Mouse (Mus musculus) hindbrain, embryonic 12.5 days (tissue): ENCODE data around the gene Sytl2. TPM values are rescaled to one million over a fixed set of nuclear protein-coding genes. Genes with fewer than 3 reads are reported as not detected.

Source experiments
- ATAC-seq: fragments of 200-750 bp; cut with Nextera tagmentation; 2 replicates; pipeline ENCODE4 v1.8.0; 2017; ENCODE audit warnings: moderate TSS enrichment; ENCODE audit not compliant: low FRiP score
- H3K27ac ChIP-seq: fragments of 300-500 bp; sonication (generic); 2 replicates; pipeline ENCODE4 v1.5.1; 2016; ENCODE audit warnings: mild to moderate bottlenecking
- H3K27me3 ChIP-seq: fragments of 300-500 bp; sonication (generic); 2 replicates; pipeline ENCODE4 v1.6.1; 2016; ENCODE audit warnings: mild to moderate bottlenecking
- H3K36me3 ChIP-seq: fragments of 300-500 bp; sonication (generic); 2 replicates; pipeline ENCODE4 v1.6.1; 2016; ENCODE audit warnings: mild to moderate bottlenecking
- H3K4me1 ChIP-seq: fragments of 300-500 bp; sonication (generic); 2 replicates; pipeline ENCODE4 v1.6.1; 2016
- H3K4me2 ChIP-seq: fragments of 300-500 bp; sonication (generic); replicated peaks from 2 replicates; pipeline ENCODE4 v1.6.1; 2016; ENCODE audit warnings: mild to moderate bottlenecking
- H3K4me3 ChIP-seq: fragments of 300-500 bp; sonication (generic); 2 replicates; pipeline ENCODE4 v1.5.1; 2016; ENCODE audit warnings: mild to moderate bottlenecking
- H3K9ac ChIP-seq: fragments of 300-500 bp; sonication (generic); 2 replicates; pipeline ENCODE4 v1.6.1; 2016; ENCODE audit warnings: mild to moderate bottlenecking, moderate library complexity
- H3K9me3 ChIP-seq: fragments of 300-500 bp; sonication (generic); replicated peaks from 2 replicates; pipeline ENCODE4 v1.6.1; 2016; ENCODE audit warnings: mild to moderate bottlenecking
- WGBS: fragments of 180-500 bp; shearing (Covaris S2); methylation state at CpG from one replicate; pipeline ENCODE4 v1.1.7; 2016; 5-methylcytosine and 5-hydroxymethylcytosine counted together
- polyA plus RNA-seq: library from polyadenylated mRNA; unstranded; fragments of >200 nt; fragmentation: Nextera tagmentation; extraction: Ambion mirVana; gene quantifications from 2 replicates; pipeline ENCODE4 v1.2.1, GENCODE M21; 2016

Sytl2 gene
- 5.6 and 6.7 TPM in 2 replicates for polyA plus RNA-seq

DNA sequence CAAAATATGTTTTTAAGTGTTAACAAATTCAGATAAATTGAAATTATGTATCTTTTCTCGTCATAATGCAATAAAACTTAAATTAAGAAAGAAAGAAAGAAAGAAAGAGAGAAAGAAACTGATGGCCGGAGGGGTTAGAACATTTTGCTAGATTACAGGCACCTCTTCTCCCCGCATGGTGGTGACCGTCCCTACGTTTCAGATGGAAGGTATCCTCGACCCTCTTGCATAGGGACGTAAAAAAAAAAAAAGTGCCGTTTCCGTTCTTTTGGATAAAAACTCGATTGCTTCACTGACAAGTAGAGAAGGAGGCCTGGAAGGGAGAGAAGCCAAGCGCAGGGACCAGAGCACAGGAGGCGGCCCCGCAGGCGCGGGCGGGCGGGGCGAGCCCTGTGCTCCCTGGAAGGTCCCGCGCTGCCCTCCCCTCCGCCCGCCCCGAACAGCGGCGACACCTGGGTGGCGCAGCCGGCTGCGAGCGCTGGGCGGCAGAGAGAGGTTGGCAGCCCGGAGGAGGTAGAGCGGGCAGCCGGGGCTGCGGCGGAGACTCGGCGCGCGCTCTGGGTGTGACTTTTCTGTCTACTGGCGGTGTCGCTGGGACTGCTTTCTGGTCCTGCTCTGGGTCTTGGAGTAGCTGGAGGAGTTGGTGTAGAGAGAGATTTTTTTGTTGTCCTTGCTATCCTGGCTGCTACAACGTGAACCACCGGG lies at the start of gene Sytl2:
Sytl2 (plus strand) TSS at position 311 of the 705 bp plus-strand sequence.
- Histone ChIP-seq H3K4me1 (peaks cover 7% of the 10 kb centered on the region), H3K27me3 (peaks cover 37% of the 10 kb centered on the region), H3K9me3 (no peaks in the 10 kb centered on the region), H3K4me2 (peak within 1 kb of the TSS; percentile 86), H3K36me3 (no peaks in the 10 kb centered on the region), H3K4me3 (peak within 1 kb of the TSS; percentile 54), H3K27ac (no peak within 1 kb of the TSS), H3K9ac (peak within 1 kb of the TSS; percentile 55)
- peak; percentile 75 for ATAC-seq
- 2% methylated on average over 43 of the region's 43 CpGs for WGBS

DNA sequence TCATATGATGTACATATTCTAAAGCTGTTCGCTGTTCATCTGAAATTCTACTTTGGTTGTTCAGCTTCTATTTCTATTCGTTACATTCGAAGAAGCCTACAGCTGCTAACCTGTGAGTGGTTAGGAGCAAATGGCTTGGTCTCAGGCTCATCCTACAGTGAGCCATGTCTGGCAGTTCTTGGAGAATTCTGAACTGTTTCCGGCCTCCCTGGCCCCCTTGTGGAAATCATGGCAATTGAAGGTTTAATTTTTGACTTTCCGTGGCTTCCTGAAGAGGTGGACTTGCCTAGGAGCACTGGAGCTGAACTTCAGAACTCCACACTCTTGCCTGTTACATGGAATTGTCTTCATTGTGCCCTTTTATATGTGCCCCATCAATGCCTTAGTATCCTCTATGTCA lies 49.1 kb upstream of the Sytl2 start:
- Histone ChIP-seq H3K27me3 (no peaks in the 10 kb centered on the region), H3K4me2 (no peak overlapping the region), H3K4me3 (no peak overlapping the region), H3K9ac (no peak overlapping the region), H3K9me3 (no peaks in the 10 kb centered on the region), H3K4me1 (no peaks in the 10 kb centered on the region), H3K27ac (no peak overlapping the region), H3K36me3 (no peaks in the 10 kb centered on the region)
- ATAC-seq = no peak
- WGBS = 78% methylated on average over 5 of the region's 5 CpGs

DNA sequence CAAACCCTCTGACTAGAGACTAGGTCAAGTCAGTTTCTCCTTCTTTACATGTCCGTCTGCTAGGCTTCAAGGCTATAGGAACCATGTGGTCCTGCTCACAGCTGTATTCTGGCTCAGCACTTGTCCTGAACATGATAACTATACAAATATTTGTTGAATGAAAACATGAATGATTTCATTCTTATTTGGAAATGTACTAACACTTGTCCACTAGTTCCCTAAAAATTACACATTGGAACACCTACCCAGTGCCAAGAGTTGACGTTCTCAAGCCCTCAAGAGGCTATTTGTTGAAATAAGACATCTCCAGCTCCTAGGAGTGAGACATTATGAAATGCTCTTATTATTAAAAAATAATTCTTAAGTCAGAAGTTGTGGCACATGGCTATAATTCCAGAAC lies 43.4 kb upstream of the Sytl2 start:
- Histone ChIP-seq H3K36me3 (no peaks in the 10 kb centered on the region), H3K27ac (no peak overlapping the region), H3K9ac (no peak overlapping the region), H3K4me1 (peaks cover 6% of the 10 kb centered on the region; the same call in 1 of the 2 replicates), H3K4me3 (no peak overlapping the region), H3K9me3 (no peaks in the 10 kb centered on the region), H3K4me2 (no peak overlapping the region), H3K27me3 (no peaks in the 10 kb centered on the region)
- no peak for ATAC-seq
- WGBS = 93% methylated on average over 2 of the region's 2 CpGs

DNA sequence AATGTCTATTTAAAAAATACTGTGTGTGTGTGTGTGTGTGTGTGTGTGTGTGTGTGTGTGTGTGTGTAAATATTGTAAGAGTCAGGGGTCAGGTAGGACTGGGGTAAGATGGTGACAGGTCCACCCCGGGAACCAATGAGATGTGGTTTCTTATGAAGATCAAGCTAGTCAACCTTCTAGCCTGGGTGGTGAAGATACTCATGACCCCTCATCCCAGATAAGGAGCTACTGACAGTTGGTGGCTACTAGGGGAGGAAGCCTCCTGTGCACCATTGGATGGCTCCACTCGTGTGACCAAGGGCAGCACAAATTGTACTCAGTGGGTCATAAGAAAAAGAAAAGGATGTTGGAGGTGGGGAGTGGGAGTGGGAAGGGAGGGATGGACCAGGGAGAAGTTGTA lies 42.2 kb upstream of the Sytl2 start:
- WGBS = 77% methylated on average over 2 of the region's 2 CpGs
- Histone ChIP-seq H3K9ac (no peak overlapping the region), H3K4me2 (no peak overlapping the region), H3K27me3 (no peaks in the 10 kb centered on the region), H3K9me3 (no peaks in the 10 kb centered on the region), H3K4me3 (no peak overlapping the region), H3K4me1 (peaks cover 6% of the 10 kb centered on the region; the same call in 1 of the 2 replicates), H3K27ac (no peak overlapping the region), H3K36me3 (no peaks in the 10 kb centered on the region)
- no peak for ATAC-seq

DNA sequence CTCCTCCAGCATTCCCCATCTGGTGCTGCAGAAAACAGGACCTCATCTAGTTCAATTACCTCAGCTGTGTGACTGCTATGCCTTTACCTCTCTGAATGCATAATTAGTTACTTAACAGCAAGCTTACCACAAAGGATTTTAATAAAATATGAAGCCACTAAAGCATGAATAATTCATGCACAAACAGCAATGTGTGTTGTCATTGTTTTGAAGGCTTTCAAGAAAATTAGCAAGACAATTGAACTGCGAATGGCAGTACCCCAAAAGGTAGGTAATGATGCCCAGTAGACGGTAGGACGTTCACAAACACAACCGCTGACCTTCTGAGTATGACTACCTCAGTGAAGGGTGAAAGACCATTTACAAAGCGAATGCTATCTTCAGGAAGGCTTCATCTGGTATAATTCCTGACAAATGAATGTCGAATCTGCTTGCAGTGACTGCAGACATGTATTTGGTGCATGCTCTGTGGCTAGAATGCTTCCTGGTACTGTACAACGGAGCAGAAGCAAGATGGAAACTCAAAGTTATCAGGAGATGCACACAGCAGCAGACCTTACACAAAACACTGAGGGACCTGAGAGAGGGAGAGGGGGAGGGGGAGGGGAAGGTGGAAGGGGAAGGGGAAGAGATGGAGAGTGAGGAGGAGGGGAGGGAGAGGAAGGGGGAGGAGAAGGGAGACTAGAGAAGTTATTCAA lies 40.0 kb upstream of the Sytl2 start:
- 23% methylated on average over 7 of the region's 7 CpGs for WGBS
- Histone ChIP-seq H3K4me3 (no peak overlapping the region), H3K4me1 (peaks cover 9% of the 10 kb centered on the region; the same call in 1 of the 2 replicates), H3K27ac (peak overlapping the region; percentile 83), H3K9ac (no peak overlapping the region), H3K9me3 (no peaks in the 10 kb centered on the region), H3K27me3 (no peaks in the 10 kb centered on the region), H3K4me2 (peak overlapping the region; percentile 39), H3K36me3 (no peaks in the 10 kb centered on the region)
- peak; percentile 90 for ATAC-seq

DNA sequence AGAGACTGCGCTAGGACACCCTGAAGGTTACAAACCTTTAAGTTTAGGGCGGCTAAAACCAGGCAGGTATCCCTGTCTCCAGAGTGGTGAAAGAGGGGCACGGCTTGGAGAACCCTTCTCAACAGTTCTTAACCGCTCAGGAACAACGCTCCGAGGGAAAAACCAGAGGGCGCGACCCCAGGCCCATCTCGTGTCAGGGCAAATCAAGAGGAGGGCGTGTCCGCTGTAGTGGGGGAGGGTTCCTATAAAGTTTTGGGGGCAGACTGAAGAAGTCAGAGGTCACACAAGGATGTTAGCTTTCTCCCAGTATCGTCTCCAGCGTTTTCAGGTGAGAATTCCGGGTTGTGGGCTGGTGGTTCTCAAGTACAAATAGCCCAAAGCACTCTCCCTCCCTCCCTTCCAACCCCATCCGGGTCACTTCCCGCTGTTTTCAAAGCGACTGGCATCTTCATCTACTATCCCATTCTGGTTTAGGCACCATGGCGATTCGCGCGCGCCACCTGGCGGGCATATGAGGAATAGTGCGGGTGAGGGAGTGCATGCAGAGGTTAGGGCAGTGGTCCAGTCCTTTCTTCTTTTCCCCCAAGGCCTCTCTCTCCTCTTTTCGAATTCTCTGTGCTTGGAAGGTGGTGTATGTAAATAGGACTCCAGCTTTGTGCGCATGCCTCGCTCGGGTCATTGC lies 36.6 kb upstream of the Sytl2 start, which contains the start of gene Ccdc83:
Ccdc83 (minus strand) TSS at position 489 of the 682 bp plus-strand sequence.
- peak; percentile 82 for ATAC-seq
- Histone ChIP-seq H3K4me2 (peak within 1 kb of the TSS; percentile 51), H3K9ac (no peak within 1 kb of the TSS), H3K4me3 (peak within 1 kb of the TSS; percentile 16; the same call in 1 of the 2 replicates), H3K27me3 (no peaks in the 10 kb centered on the region), H3K27ac (no peak within 1 kb of the TSS), H3K36me3 (no peaks in the 10 kb centered on the region), H3K9me3 (no peaks in the 10 kb centered on the region), H3K4me1 (peaks cover 9% of the 10 kb centered on the region; the same call in 1 of the 2 replicates)
- 5% methylated on average over 28 of the region's 28 CpGs for WGBS

DNA sequence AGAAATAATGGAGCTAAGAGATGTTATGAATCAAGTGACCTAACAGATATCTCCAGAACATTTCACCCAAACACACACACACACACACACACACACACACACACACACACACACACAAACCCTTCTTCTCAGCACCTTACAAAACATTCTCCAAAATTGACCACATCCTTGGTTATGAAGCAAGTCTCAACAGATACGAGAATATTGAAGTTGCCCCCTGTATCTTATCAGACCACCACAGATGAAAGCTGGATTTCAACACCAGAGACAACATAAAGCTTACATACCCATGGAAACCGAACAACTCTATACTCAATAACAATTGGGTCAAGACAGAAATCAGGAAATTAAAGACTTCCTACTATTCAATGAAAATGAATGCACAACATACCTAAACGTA lies 31.9 kb upstream of the Sytl2 start:
- WGBS = 86% methylated on average over 3 of the region's 3 CpGs
- no peak overlapping the region for H3K4me2 ChIP-seq
- no peaks in the 10 kb centered on the region for H3K36me3 ChIP-seq
- no peaks in the 10 kb centered on the region for H3K27me3 ChIP-seq
- no peak overlapping the region for H3K27ac ChIP-seq
- no peak overlapping the region for H3K4me3 ChIP-seq
- peaks cover 2% of the 10 kb centered on the region; the same call in 1 of the 2 replicates for H3K4me1 ChIP-seq
- ATAC-seq = no peak
- no peaks in the 10 kb centered on the region for H3K9me3 ChIP-seq
- no peak overlapping the region for H3K9ac ChIP-seq

DNA sequence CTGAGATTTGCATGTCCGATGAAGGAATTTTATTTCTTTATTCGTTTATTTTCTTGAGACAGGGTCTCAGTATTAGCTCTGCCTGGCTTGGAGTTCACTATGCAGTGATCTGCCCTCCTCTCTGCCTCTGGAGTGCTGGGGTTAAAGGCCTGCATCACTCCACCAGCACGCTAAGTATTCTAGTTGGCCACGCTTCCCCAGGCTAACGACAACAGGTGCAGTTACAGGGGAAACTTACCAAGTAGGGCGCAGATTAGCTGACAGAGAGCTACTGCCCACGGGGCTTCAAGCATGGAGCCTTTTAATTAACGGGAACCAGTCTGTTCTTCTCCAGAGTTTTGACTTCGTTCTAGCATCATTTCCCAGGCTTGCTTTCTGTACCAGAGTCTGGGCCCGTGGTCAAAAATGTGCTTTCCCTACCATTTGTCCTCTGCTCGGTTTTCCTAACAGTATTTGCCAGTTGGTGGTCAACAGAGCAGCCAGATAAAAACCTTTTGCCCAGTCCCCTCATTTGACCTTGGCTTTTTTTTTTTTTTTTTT lies 27.4 kb upstream of the Sytl2 start:
- 70% methylated on average over 11 of the region's 11 CpGs for WGBS
- ATAC-seq = no peak
- H3K4me1 ChIP-seq = no peaks in the 10 kb centered on the region

DNA sequence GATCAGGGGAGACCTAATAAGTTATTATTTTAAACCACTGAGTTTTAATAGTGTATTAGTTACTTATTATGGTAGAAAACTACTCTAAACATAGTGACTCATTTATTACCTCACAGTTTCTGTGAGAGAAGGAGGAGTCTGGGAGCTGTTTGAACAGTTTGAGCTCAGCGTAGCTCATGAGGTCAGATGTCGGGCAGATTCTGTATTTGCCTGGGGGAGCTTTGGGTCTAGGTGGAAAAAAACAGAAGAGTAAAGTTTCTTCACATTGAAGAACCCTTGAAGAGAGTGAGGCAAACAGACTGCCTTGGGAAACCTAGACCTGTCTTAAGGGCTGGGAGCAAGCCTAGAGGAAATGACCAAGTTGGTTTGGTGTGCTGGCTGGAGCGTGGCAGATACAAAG lies 24.8 kb upstream of the Sytl2 start:
- Histone ChIP-seq H3K4me1 (no peaks in the 10 kb centered on the region), H3K36me3 (no peaks in the 10 kb centered on the region), H3K9ac (no peak overlapping the region), H3K27ac (no peak overlapping the region), H3K4me3 (no peak overlapping the region), H3K4me2 (no peak overlapping the region), H3K9me3 (no peaks in the 10 kb centered on the region), H3K27me3 (no peaks in the 10 kb centered on the region)
- 76% methylated on average over 3 of the region's 3 CpGs for WGBS
- no peak for ATAC-seq

More for the DNA sequence above, 27.4 kb upstream of the Sytl2 start:
- no peak overlapping the region for H3K9ac ChIP-seq
- no peaks in the 10 kb centered on the region for H3K27me3 ChIP-seq
- H3K4me2 ChIP-seq = no peak overlapping the region
- H3K36me3 ChIP-seq = no peaks in the 10 kb centered on the region
- H3K4me3 ChIP-seq = no peak overlapping the region
- no peaks in the 10 kb centered on the region for H3K9me3 ChIP-seq
- H3K27ac ChIP-seq = no peak overlapping the region

DNA sequence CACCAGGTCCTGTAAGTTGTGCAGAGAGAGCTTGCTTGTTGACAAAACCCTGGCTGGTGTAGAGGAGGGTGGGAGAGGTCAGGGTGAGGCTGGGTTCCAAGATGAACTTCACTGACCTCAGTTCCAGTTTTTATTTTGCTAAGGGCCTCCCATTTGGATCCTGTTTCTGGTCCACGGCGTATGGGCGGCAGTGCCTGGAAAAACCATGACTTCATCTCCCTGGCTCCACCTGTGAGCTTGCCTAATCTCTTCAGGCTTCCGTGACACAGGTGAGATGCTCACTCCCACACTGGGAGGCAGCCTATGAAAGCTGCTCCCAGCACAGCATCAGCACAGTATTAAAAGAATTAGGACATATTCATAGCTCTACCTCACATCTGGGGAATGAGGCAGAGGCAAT lies 24.3 kb upstream of the Sytl2 start:
- Histone ChIP-seq H3K27me3 (no peaks in the 10 kb centered on the region), H3K9me3 (no peaks in the 10 kb centered on the region), H3K4me3 (no peak overlapping the region), H3K36me3 (no peaks in the 10 kb centered on the region), H3K27ac (no peak overlapping the region), H3K9ac (no peak overlapping the region), H3K4me2 (no peak overlapping the region), H3K4me1 (no peaks in the 10 kb centered on the region)
- ATAC-seq = no peak
- 67% methylated on average over 4 of the region's 4 CpGs for WGBS

DNA sequence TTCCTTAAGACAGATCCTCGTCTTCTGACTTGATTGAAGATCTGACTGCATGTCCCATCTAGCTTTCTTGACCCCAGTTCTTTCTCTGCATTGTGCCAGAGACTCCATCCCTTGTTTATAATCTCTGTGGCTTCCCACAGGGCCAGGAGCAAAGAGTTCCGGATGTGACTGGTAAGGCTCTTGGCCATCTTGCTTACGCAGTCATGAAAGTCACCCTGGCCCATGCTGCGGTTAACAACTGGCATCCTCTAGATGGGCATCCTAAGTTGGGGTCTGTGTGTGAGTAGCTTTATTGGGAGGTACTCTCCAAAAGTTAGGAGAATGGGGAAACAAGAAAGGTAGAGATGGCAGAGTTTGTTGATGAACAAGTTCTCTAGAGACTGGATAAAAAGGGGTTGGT lies 22.9 kb upstream of the Sytl2 start:
- no peak overlapping the region for H3K9ac ChIP-seq
- no peaks in the 10 kb centered on the region for H3K9me3 ChIP-seq
- WGBS = 89% methylated on average over 4 of the region's 4 CpGs
- no peaks in the 10 kb centered on the region for H3K36me3 ChIP-seq
- H3K27ac ChIP-seq = no peak overlapping the region
- ATAC-seq = no peak
- no peaks in the 10 kb centered on the region for H3K27me3 ChIP-seq
- no peak overlapping the region for H3K4me2 ChIP-seq
- no peaks in the 10 kb centered on the region for H3K4me1 ChIP-seq
- H3K4me3 ChIP-seq = no peak overlapping the region

DNA sequence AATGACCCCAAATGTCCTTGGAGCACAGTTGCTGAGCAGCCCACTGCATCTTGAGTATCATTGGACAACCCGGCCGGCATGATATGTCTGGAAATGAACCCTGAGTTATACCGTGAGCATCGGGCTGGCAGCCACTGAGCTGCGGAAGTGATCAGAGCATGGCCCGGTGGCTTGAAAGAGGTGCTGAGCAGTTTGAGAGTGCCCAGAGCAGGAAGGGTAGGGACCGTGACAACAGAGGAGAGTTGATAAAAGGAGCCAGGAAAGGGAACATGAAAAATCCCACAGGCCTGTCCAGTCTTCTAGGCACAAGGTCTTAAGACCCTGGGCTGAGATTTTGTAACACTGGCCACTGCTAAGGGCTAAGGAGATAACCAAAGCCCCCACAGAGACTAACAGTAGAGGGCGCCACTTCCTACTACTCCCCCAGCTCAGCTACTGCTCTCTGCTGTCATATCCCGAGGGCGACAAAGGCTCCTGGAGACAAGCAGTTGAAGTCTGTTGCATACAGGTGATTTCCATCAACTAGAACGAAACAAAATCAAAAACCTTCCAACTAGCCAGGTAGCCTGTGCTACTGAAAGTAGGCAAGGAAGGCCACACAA lies 21.7 kb upstream of the Sytl2 start:
- Histone ChIP-seq H3K27ac (no peak overlapping the region), H3K27me3 (no peaks in the 10 kb centered on the region), H3K4me1 (no peaks in the 10 kb centered on the region), H3K4me2 (no peak overlapping the region), H3K9me3 (no peaks in the 10 kb centered on the region), H3K9ac (no peak overlapping the region), H3K36me3 (no peaks in the 10 kb centered on the region), H3K4me3 (no peak overlapping the region)
- ATAC-seq = no peak
- 68% methylated on average over 11 of the region's 11 CpGs for WGBS
